Mouse (Mus musculus) neural tube, embryonic 11.5 days (tissue): ENCODE results near the gene Arhgap42. TPM values are rescaled to one million over a fixed set of nuclear protein-coding genes. Genes with fewer than 3 reads are reported as not detected.

Experiments
- ATAC-seq: fragments of 200-750 bp; cut with Nextera tagmentation; 2 replicates; pipeline ENCODE4 v1.8.0; 2017; ENCODE audit warnings: moderate number of reproducible peaks, mild to moderate bottlenecking, moderate TSS enrichment, moderate library complexity; ENCODE audit not compliant: insufficient read depth, low FRiP score, low TSS enrichment
- DNase-seq: peaks from one replicate; pipeline ENCODE4 v3.0.0-alpha.2; 2015; ENCODE audit warnings: low spot score
- H3K27ac ChIP-seq: fragments of 300-500 bp; sonication (generic); 2 replicates; pipeline ENCODE4 v1.5.1; 2014; ENCODE audit warnings: low read depth, mild to moderate bottlenecking, low read length
- H3K27me3 ChIP-seq: fragments of 300-500 bp; sonication (generic); 2 replicates; pipeline ENCODE4 v1.6.1; 2014; ENCODE audit warnings: mild to moderate bottlenecking, low read length, mixed read lengths; ENCODE audit not compliant: control insufficient read depth, insufficient read depth
- H3K36me3 ChIP-seq: fragments of 300-500 bp; sonication (generic); 2 replicates; pipeline ENCODE4 v1.6.1; 2014; ENCODE audit warnings: mild to moderate bottlenecking, low read length, moderate library complexity, mixed read lengths; ENCODE audit not compliant: control insufficient read depth, insufficient read depth
- H3K4me1 ChIP-seq: fragments of 300-500 bp; sonication (generic); 2 replicates; pipeline ENCODE4 v1.6.1; 2014; ENCODE audit warnings: low read length, mixed read lengths; ENCODE audit not compliant: control insufficient read depth, insufficient read depth
- H3K4me2 ChIP-seq: fragments of 300-500 bp; sonication (generic); 2 replicates; pipeline ENCODE4 v1.6.1; 2014; ENCODE audit warnings: low read depth, mild to moderate bottlenecking, moderate library complexity
- H3K4me3 ChIP-seq: fragments of 300-500 bp; sonication (generic); 2 replicates; pipeline ENCODE4 v1.5.1; 2014; ENCODE audit warnings: low read depth, low read length
- H3K9ac ChIP-seq: fragments of 300-500 bp; sonication (generic); 2 replicates; pipeline ENCODE4 v1.6.1; 2014; ENCODE audit warnings: mild to moderate bottlenecking, low read length
- H3K9me3 ChIP-seq: fragments of 300-500 bp; sonication (generic); 2 replicates; pipeline ENCODE4 v1.6.1; 2016; ENCODE audit warnings: low read length; ENCODE audit not compliant: control insufficient read depth
- WGBS: fragments of 180-500 bp; shearing (Covaris S2); extraction: QIAGEN DNeasy Blood & Tissue Kit; methylation state at CpG from one replicate; pipeline ENCODE4 v1.1.7; 2014; 5-methylcytosine and 5-hydroxymethylcytosine counted together
- polyA plus RNA-seq: library from polyadenylated mRNA; unstranded; fragments of >200 nt; fragmentation: Nextera tagmentation; extraction: Ambion mirVana; gene quantifications from 2 replicates; pipeline ENCODE4 v1.2.1, GENCODE M21; 2014

Gene Arhgap42
- polyA plus RNA-seq = 22.3 and 26.5 TPM in 2 replicates

- H3K27ac ChIP-seq = peak within 1 kb of the TSS; percentile 74
- H3K36me3 ChIP-seq = no peaks in the 10 kb centered on the region
- H3K4me2 ChIP-seq = peak within 1 kb of the TSS; percentile 62
- under 1% methylated on average over 75 of the region's 78 CpGs for WGBS
- H3K4me3 ChIP-seq = peak within 1 kb of the TSS; percentile 76
- no peaks in the 10 kb centered on the region for H3K4me1 ChIP-seq
- peak; percentile 92 for ATAC-seq
- peak; percentile 82 for DNase-seq
- peak within 1 kb of the TSS; percentile 90 for H3K9ac ChIP-seq
- no peaks in the 10 kb centered on the region for H3K9me3 ChIP-seq
- no peaks in the 10 kb centered on the region for H3K27me3 ChIP-seq
These were observed at the start of gene Arhgap42 for GRCm38 (mm10) chr9:9238438-9239391. Arhgap42 (minus strand) TSS chr9:9239101.

- Histone ChIP-seq H3K27me3 (no peaks in the 10 kb centered on the region), H3K4me2 (no peak overlapping the region), H3K36me3 (no peaks in the 10 kb centered on the region), H3K9ac (no peak overlapping the region), H3K4me3 (no peak overlapping the region), H3K9me3 (no peaks in the 10 kb centered on the region), H3K27ac (no peak overlapping the region), H3K4me1 (no peaks in the 10 kb centered on the region)
- WGBS = 90% methylated on average over 2 of the region's 2 CpGs
- no peak for DNase-seq
- ATAC-seq = no peak
These were observed 49.2 kb upstream of the Arhgap42 start for GRCm38 (mm10) chr9:9288140-9288539.

GRCm38 (mm10) chr9:9269305-9269704, 30.4 kb upstream of the Arhgap42 start:
- 12% methylated on average over 2 of the region's 2 CpGs for WGBS
- Histone ChIP-seq H3K9ac (no peak overlapping the region), H3K27ac (no peak overlapping the region), H3K4me3 (no peak overlapping the region), H3K9me3 (no peaks in the 10 kb centered on the region), H3K36me3 (no peaks in the 10 kb centered on the region), H3K4me2 (no peak overlapping the region), H3K4me1 (no peaks in the 10 kb centered on the region), H3K27me3 (no peaks in the 10 kb centered on the region)
- DNase-seq (no peak), ATAC-seq (peak; percentile 60; the same call in 1 of the 2 replicates)

GRCm38 (mm10) chr9:9267606-9268601, 29.0 kb upstream of the Arhgap42 start:
- Histone ChIP-seq H3K4me2 (no peak overlapping the region), H3K9me3 (no peaks in the 10 kb centered on the region), H3K4me1 (no peaks in the 10 kb centered on the region), H3K36me3 (no peaks in the 10 kb centered on the region), H3K9ac (no peak overlapping the region), H3K4me3 (no peak overlapping the region), H3K27ac (no peak overlapping the region), H3K27me3 (no peaks in the 10 kb centered on the region)
- 80% methylated on average over 6 of the region's 6 CpGs for WGBS
- ATAC-seq (no peak), DNase-seq (no peak)

DNA sequence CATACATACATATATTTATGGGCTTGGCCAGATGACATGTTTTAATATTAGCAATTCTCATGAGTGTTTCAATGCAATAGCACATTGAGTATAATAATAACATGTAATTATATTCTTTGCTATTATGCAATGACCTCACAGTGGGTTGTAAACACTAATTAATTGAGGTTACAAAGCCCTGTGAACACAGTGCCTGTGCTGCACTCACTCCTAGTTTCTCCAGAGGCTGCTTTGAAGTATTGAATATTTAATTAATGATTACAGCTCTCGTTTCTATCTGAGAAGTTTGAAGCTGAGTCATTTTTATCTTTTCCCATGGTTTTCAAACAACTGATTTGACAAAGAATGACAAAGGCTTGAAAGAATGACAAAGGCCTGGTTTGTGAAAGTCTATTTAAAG, 24.6 kb upstream of the Arhgap42 start:
- Histone ChIP-seq H3K9ac (no peak overlapping the region), H3K4me1 (no peaks in the 10 kb centered on the region), H3K27ac (no peak overlapping the region), H3K9me3 (no peaks in the 10 kb centered on the region), H3K36me3 (no peaks in the 10 kb centered on the region), H3K4me3 (no peak overlapping the region), H3K4me2 (no peak overlapping the region), H3K27me3 (no peaks in the 10 kb centered on the region)
- DNase-seq (no peak), ATAC-seq (no peak)
- whole genome bisulfite sequencing = 71% methylated on average over 1 of the region's 1 CpGs

DNA sequence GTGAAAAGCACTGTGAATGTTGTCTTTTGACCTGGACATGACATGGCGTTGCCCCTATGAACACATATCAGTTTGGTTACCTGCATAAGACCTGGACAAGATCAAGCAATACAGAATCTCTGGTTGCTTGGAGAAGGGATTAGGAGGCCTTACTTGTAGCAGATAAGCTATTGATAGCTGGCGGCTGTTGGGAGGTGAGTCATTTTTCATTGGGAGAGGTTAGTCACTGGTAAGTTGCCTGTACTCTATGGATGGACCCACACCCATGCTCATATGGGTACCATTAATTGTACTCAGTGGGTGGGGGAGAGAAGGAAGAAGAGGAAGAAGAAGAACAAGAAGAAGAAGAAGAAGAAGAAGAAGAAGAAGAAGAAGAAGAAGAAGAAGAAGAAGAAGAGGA, 23.6 kb upstream of the Arhgap42 start:
- Histone ChIP-seq H3K27ac (no peak overlapping the region), H3K36me3 (no peaks in the 10 kb centered on the region), H3K4me2 (no peak overlapping the region), H3K9ac (no peak overlapping the region), H3K4me3 (no peak overlapping the region), H3K4me1 (no peaks in the 10 kb centered on the region), H3K27me3 (no peaks in the 10 kb centered on the region), H3K9me3 (no peaks in the 10 kb centered on the region)
- 81% methylated on average over 2 of the region's 2 CpGs for WGBS
- no peak for DNase-seq
- no peak for ATAC-seq

DNA sequence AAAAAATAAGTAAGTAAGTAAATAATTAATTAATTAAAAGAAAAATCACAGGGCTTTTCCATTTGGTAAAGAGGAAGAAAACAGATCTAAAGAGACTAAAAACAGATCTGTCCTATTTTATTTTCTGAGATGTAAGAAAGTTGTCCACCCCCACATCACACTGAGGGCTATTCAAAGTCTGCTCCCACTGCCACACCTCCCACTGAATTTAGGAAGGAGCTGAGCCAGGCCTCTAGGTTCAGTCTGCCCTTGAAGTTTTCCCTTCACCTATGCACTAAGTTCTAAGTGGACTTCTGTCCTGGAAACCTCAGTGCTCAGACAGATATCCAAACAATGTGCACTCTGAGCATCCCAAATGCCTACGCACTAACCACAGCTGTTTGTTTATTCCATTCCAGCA, 15.9 kb upstream of the Arhgap42 start:
- Histone ChIP-seq H3K36me3 (no peaks in the 10 kb centered on the region), H3K9me3 (no peaks in the 10 kb centered on the region), H3K27me3 (no peaks in the 10 kb centered on the region), H3K27ac (no peak overlapping the region), H3K4me1 (no peaks in the 10 kb centered on the region), H3K4me3 (no peak overlapping the region), H3K9ac (no peak overlapping the region), H3K4me2 (no peak overlapping the region)
- ATAC-seq (no peak), DNase-seq (no peak)
- WGBS = 88% methylated on average over 1 of the region's 1 CpGs

- Histone ChIP-seq H3K27ac (no peak overlapping the region), H3K9me3 (no peaks in the 10 kb centered on the region), H3K4me2 (no peak overlapping the region), H3K36me3 (no peaks in the 10 kb centered on the region), H3K4me3 (no peak overlapping the region), H3K4me1 (no peaks in the 10 kb centered on the region), H3K27me3 (no peaks in the 10 kb centered on the region), H3K9ac (no peak overlapping the region)
- 43% methylated on average over 2 of the region's 2 CpGs for WGBS
- ATAC-seq (no peak), DNase-seq (no peak)
These were observed 9.6 kb upstream of the Arhgap42 start for GRCm38 (mm10) chr9:9248529-9248928.
